Mouse (Mus musculus) spleen, adult 18-20 months (tissue): ENCODE data around the gene Nrg3.
"Not testable (repeated sequence)": the region's sequence is repeated elsewhere in the genome, so short reads cannot be mapped to it uniquely, and the experiment has no call there.

ENCODE experiments used
- DNase-seq, 2 experiments: peaks; one replicate each; pipeline ENCODE4 v3.0.0; 2022; ENCODE audit warnings: mixed read lengths in 2 of 2

The Nrg3 gene

DNA sequence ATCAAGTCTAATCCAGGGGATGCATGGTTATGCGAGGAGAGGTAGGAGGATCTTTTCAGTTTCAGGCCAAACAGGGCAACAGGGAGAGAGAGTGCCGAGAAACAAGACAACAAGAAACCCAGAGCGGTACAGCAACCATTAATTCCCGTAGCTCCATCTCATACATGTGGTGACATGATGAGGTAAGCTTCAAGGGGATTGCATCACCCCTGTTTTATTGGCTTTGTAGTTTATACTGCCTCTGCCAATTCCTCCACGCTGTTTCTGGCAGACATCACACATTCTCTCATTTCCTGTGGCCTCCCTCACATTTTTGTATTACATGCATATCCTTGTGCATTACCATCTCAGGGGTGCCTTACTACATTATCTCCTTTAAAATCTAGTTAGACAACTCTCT lies 280.9 kb downstream of the Nrg3 start:
- no peak for DNase-seq

DNA sequence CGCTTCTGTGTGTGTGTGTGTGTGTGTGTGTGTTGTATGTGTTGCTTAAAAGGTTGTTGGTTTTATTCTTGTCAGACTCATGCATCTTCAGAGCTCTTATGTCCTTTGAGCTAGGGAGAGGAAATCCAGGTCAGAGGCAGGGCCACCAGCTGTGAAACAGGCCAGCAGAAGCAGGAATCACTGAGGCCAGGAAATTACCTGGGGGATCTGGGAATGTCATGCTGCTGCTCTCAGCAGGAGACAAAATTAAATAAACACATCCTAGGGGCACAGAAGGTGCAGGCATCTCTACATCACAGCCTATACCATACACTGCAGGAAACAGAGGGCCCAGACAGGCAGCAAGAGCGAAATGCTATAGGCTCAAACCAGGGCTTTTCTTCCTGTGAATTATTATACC lies 299.2 kb downstream of the Nrg3 start:
- DNase-seq = no peak

GRCm38 (mm10) chr14:39160140-39160539 lies 312.7 kb downstream of the Nrg3 start:
- DNase-seq = no peak

DNA sequence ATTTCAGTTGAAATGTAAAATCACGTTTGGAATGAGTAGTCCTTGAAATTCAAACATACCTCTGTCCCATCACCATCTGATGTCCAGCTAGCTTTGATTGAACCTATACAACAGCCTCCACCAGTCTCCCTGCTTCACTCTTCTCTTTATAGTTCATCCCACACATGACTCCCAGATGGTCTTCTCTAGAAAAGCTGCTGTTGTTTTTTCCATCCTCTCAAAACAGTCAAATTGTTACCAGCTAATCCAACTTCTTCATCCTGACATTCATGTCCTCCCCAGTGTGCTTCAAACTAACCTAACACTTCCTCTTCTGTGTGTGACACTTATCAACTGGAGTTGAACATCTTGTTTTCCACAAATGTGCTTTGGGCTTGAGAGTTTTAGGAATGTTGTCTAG lies 317.4 kb downstream of the Nrg3 start:
- no peak for DNase-seq

- DNase-seq = no peak
Observed at GRCm38 (mm10) chr14:39129766-39130165, 343.1 kb downstream of the Nrg3 start.

GRCm38 (mm10) chr14:39117977-39118376 lies 354.9 kb downstream of the Nrg3 start:
- DNase-seq = no peak

- not testable (repeated sequence) for DNase-seq
Observed at GRCm38 (mm10) chr14:39116522-39117231, 356.2 kb downstream of the Nrg3 start.

DNA sequence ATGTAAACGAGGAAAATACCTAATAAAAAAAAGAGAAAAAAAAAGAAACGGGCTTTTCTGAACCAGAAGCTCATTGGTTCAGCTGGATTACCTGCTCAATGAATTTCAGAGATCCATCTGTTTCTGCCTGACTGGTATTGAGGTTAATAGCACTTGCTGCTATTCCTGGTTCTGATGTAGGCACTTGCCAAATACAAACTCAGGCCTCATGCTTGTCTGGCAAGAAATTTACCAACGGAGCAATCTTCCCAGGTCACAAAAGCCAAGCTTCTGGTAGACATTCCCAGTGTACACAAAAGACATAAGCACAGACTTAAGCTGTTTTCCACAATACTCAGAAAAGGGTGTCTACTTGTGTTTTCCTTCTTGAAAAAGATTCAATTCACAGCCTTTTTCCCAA lies 363.3 kb downstream of the Nrg3 start:
- DNase-seq = no peak

- DNase-seq = no peak
Observed at GRCm38 (mm10) chr14:39106776-39107175, 366.1 kb downstream of the Nrg3 start.

GRCm38 (mm10) chr14:39095219-39095618 lies 377.7 kb downstream of the Nrg3 start:
- DNase-seq = no peak

DNA sequence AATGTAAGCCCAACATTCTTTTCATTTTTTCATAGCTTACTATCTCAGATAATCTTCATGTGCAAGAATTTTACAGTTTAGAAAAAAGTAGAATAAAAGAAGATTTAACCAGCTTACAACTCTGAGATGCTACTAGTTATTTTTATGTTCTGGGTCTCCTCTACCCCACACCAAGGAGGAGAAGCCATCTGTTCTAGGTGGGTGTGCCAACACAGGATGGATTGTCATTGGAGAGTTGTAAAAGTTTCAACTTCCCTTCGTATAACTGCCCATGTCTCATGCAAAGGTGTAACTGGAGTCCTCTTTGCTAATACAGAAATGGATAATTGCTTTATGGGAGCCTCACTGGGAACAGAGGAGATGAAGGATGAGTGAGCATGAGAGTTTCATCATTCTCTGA lies 393.4 kb downstream of the Nrg3 start:
- DNase-seq = no peak

DNA sequence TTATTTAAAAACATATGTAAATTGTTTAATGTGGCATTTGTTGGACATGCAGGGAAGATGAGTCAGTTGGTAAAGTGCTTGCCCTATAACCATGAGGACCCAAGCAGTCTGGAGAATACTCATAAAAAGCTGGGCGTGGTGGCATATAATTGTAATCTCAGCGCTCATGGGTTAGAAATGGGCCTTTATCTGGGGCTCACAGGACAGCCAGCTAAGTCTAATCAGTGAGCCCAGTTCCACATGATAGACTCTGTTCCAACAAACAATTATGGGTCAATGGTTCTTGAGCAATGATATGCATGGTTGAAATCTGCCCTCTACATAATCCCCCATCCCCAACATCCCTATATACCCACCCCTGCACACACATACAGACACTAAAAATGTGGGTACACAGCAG lies 421.3 kb downstream of the Nrg3 start:
- no peak for DNase-seq

- no peak for DNase-seq
Observed at GRCm38 (mm10) chr14:39049021-39049420, 423.9 kb downstream of the Nrg3 start.

DNA sequence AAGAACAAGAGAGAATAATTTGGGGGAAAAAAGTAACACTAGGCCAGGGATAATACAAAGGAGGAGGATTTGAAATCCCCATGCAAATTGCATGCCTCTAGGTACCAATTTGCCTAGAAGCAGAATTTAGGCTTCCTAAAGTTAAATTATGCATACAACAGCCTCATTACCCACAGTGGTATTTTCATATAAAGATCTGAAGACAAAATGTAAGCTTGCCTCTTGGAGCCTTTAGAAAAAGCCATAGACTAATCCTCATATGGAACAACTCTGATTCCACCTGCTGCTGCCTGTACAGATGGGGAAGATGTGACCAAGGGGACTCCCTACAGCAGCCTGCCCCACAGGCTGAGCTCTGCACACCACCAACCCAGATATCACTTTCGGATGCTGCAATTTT lies 428.6 kb downstream of the Nrg3 start:
- no peak for DNase-seq

GRCm38 (mm10) chr14:39043793-39044192 lies 429.1 kb downstream of the Nrg3 start:
- DNase-seq = no peak

DNA sequence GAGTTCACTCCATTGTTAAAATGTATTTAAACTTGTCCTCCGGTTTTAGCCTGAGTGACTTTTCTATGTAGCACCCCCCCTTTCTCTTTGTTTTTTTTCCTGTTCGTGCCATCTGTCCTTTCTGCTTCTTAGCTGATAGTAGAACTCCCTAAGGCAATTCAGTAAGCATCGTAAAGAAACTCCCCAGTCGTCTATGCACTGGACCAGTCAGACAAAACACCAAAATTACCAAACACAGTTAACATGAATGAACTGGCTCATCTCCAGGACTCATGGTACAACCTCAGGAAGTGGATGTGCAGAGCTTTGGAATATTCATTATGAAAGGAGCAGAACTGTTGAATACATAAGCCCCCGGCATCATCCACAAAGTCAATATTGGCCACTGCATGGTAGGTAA lies 429.5 kb downstream of the Nrg3 start:
- no peak for DNase-seq

- DNase-seq = no peak
Observed at GRCm38 (mm10) chr14:39039046-39039445, 433.8 kb downstream of the Nrg3 start.

DNA sequence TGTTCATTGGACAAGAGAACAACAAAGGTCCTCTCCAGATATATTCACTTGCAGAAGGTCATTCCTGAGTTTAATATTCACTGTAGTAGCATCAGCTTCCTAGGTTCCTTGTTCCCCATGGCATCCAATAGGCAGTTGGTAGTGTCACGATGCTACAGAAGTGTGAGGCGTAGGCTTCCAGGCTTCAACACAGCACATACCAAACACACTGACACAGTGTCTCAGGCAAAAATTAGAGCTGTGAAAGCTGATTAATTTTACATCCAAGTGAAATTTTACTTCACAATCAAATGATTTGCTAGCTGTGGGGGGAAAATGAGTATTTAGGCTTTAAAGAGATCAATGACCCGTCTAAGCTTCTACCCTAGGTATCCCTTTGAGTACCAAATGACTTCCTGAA lies 438.4 kb downstream of the Nrg3 start:
- DNase-seq = no peak

GRCm38 (mm10) chr14:39023065-39023464 lies 449.8 kb downstream of the Nrg3 start:
- DNase-seq = no peak

- DNase-seq = no peak
Observed at GRCm38 (mm10) chr14:39014126-39014525, 458.8 kb downstream of the Nrg3 start.

DNA sequence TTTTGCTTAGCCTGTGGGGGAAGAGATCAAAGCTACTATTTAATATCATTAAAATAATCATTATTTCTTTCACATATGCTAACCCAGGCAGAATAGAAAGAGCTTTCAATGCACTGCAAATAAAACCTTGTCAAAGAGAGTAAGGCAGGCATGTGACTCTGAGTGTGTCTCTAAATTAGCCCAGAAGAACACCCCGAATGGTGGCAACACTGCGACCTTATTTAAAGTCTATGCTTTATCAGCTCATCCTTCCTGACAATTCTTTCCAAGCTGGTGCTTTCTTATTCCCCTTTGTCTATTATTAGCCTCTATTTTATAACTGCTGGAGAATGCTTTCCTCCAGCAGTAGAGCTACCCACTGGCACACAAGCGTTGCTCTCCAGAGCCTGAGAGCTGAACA lies 475.0 kb downstream of the Nrg3 start:
- no peak for DNase-seq

DNA sequence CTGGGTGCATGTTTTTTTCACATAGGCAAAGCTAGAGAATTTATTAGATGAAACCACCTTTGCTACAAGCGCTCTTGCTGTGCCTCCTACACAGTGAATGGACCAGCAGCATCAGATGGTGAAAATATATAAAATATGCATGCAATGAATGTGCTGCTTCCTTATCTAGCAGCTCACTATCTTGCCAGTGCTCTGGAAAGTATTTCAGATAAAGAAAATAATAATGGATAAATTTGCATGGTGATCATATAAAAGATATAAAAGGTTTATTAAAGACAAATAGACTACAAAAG lies 480.4 kb downstream of the Nrg3 start:
- no peak for DNase-seq

- DNase-seq = no peak
Observed at GRCm38 (mm10) chr14:38991847-38992573, 480.9 kb downstream of the Nrg3 start.

DNA sequence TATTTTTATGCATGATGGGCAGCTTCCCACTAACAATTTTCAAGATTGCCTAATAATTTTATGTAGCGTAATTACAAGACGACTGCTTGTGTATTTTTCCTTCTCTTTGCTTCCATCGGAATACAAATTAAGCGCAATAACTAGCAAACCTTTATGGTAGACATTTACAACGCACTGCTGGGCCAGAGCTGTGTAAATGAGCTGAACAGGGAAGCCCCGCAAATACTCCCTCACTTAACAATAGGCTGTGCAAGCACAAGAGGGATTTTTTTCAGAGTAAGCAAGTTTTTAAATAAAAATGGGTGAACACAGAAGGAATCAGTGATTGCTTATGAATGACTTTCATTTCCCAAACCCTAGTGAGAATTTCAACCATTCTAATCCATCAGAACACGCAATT lies 513.5 kb downstream of the Nrg3 start:
- no peak for DNase-seq

- no peak for DNase-seq
Observed at GRCm38 (mm10) chr14:38937481-38937880, 535.4 kb downstream of the Nrg3 start.
